Mouse (Mus musculus): Measurements from ENCODE around the gene Bex1. TPM values are rescaled to one million over a fixed set of nuclear protein-coding genes. Genes with fewer than 3 reads are reported as not detected.
"Not testable (repeated sequence)": the region's sequence is repeated elsewhere in the genome, so short reads cannot be mapped to it uniquely, and the experiment has no call there.

Gene Bex1
- total RNA-seq (2012; rRNA removed) (not detected in 2 replicates), total RNA-seq (2014; rRNA removed) (not detected in 2 replicates), polyA plus RNA-seq (2012; ENCODE audit: insufficient read length, low read depth) (not detected in 2 replicates)

DNA sequence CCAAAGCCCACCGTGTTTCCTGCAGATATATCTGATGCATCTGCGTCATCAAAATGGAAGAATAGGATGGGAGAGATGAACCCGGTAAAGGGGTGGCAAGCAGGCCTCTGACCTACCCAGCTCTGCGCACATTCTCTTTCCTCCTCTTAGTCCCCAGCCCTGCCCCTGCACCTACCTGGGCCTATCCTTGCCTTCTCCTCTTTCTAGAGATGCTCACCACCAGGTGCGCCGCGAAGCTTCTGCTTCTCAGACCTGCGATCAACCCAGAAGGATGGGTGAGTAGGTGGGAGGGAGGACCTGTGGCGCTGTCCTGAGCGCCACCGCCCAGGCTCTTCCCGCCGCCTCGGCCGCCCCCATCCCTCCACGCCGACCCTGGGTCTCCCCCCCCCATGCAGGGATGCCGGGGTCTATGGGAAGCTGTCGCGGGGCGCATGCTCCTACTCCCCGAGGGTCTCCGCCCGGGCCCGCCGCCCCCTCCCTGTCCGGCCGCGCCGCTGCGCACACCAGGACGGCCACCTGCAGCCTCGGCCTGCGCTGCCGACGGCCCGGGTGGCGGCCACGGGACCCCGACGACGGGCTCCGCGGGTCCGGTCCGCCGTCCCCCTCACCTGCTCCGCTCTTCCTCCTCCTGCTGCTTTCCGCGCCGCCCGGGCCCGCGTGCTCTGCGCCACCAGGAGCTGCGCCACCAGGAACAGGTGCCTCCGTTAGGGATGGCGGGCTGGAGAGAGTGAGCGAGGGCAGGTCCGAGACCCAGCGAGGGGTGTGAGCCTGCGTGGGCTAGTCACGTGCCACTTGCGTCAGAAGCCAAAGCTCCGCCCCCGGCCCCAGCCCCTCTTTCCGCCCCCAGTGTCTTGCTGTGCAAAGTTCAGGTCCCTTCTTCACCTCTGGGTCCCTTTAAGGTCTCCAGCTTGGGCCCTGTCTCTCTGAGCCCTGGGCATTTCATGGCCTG is at the start of gene Bex1, which contains the start of gene Tceal7:
Gene Bex1, minus strand, starts transcription at position 785 of the 949 bp plus-strand sequence.
Gene Tceal7, plus strand, starts transcription at position 51 of the 949 bp plus-strand sequence.
- H3K4me2 ChIP-seq (ENCODE audit: insufficient read depth, low read depth, poor library complexity, severe bottlenecking); H3K4me3 ChIP-seq (replicated peaks in 1 of 3; ENCODE audit: low read depth in 2 of 3, low read length in 2 of 3, poor library complexity in 1 of 3); H3K27me3 ChIP-seq (replicated peaks); dilution Hi-C loops (cut with MboI; ENCODE audit: extremely low pct_ligation_motif_present, extremely low pct_unique_long_range_greater_than_20kb, low sequenced_read_pairs); DNase-seq (ENCODE audit: extremely low read depth); H3K9ac ChIP-seq (ENCODE audit: insufficient read depth, low read depth); H3K4me1 ChIP-seq (ENCODE audit: control insufficient read depth in 1 of 2, insufficient read depth in 2 of 2); in situ Hi-C loops (cut with MboI; ENCODE audit: low pct_ligation_motif_present, low pct_unique_long_range_greater_than_20kb, low sequenced_read_pairs); H3K36me3 ChIP-seq (replicated peaks in 1 of 2; ENCODE audit: control insufficient read depth in 1 of 2, insufficient read depth in 1 of 2, low read length in 1 of 2); H3K27ac ChIP-seq (ENCODE audit: insufficient read depth, low read depth); H3K9me3 ChIP-seq (replicated peaks; ENCODE audit: low read length); H3K79me2 ChIP-seq (replicated peaks; ENCODE audit: control insufficient read depth, extremely low read depth, insufficient read depth, poor library complexity, severe bottlenecking): not testable (repeated sequence)

GRCm38 (mm10) chrX:136252023-136252729 is 36.9 kb upstream of the Bex1 start:
- dilution Hi-C loops (cut with MboI; ENCODE audit: extremely low pct_ligation_motif_present, extremely low pct_unique_long_range_greater_than_20kb, low sequenced_read_pairs), result no loop called here
- DNase-seq (ENCODE audit: extremely low read depth), result no peak
- no peak overlapping the region for H3K27ac ChIP-seq (ENCODE audit: insufficient read depth, low read depth)
- no peak overlapping the region for H3K4me3 ChIP-seq (replicated peaks in 1 of 3; ENCODE audit: low read depth in 2 of 3, low read length in 2 of 3, poor library complexity in 1 of 3)
- H3K79me2 ChIP-seq (replicated peaks; ENCODE audit: control insufficient read depth, extremely low read depth, insufficient read depth, poor library complexity, severe bottlenecking), result no peaks in the 10 kb centered on the region
- in situ Hi-C loops (cut with MboI; ENCODE audit: low pct_ligation_motif_present, low pct_unique_long_range_greater_than_20kb, low sequenced_read_pairs), result no loop called here
- H3K36me3 ChIP-seq (replicated peaks in 1 of 2; ENCODE audit: control insufficient read depth in 1 of 2, insufficient read depth in 1 of 2, low read length in 1 of 2), result peaks cover 0 to 10% of the 10 kb centered on the region in 2 experiments
- no peaks in the 10 kb centered on the region for H3K27me3 ChIP-seq (replicated peaks)
- H3K9me3 ChIP-seq (replicated peaks; ENCODE audit: low read length), result no peaks in the 10 kb centered on the region
- no peak overlapping the region for H3K4me2 ChIP-seq (ENCODE audit: insufficient read depth, low read depth, poor library complexity, severe bottlenecking)
- no peaks in the 10 kb centered on the region for H3K4me1 ChIP-seq (ENCODE audit: control insufficient read depth in 1 of 2, insufficient read depth in 2 of 2)
- TF ChIP-seq MAX (IDR thresholded peaks at IDR 0.05; ENCODE audit: low read length) (no peak), USF2 (conservative IDR thresholded peaks at IDR 0.05; ENCODE audit: low read depth, low read length) (no peak)
- no peak overlapping the region for H3K9ac ChIP-seq (ENCODE audit: insufficient read depth, low read depth)

- Histone ChIP-seq H3K9me3 (replicated peaks; ENCODE audit: low read length) (no peaks in the 10 kb centered on the region), H3K27me3 (replicated peaks) (no peaks in the 10 kb centered on the region), H3K4me1 (ENCODE audit: control insufficient read depth in 1 of 2, insufficient read depth in 2 of 2) (no peaks in the 10 kb centered on the region), H3K27ac (ENCODE audit: insufficient read depth, low read depth) (no peak overlapping the region), H3K36me3 (replicated peaks in 1 of 2; ENCODE audit: control insufficient read depth in 1 of 2, insufficient read depth in 1 of 2, low read length in 1 of 2) (peaks cover 0 to 11% of the 10 kb centered on the region in 2 experiments), H3K4me2 (ENCODE audit: insufficient read depth, low read depth, poor library complexity, severe bottlenecking) (no peak overlapping the region), H3K79me2 (replicated peaks; ENCODE audit: control insufficient read depth, extremely low read depth, insufficient read depth, poor library complexity, severe bottlenecking) (peaks cover 6% of the 10 kb centered on the region; the same call in 1 of the 2 replicates), H3K4me3 (replicated peaks in 1 of 3; ENCODE audit: low read depth in 2 of 3, low read length in 2 of 3, poor library complexity in 1 of 3) (no peak overlapping the region), H3K9ac (ENCODE audit: insufficient read depth, low read depth) (no peak overlapping the region)
- no peak for DNase-seq (ENCODE audit: extremely low read depth)
- in situ Hi-C loops (cut with MboI; ENCODE audit: low pct_ligation_motif_present, low pct_unique_long_range_greater_than_20kb, low sequenced_read_pairs), result no loop called here
- TF ChIP-seq ELF1 (IDR thresholded peaks at IDR 0.05; ENCODE audit: low read depth, low read length), result no peak
- no peak for TF ChIP-seq UBTF (IDR thresholded peaks at IDR 0.05; ENCODE audit: low read depth, low read length)
- no peak for TF ChIP-seq CTCF (conservative IDR thresholded peaks at IDR 0.05 in 1 of 2, IDR thresholded peaks at IDR 0.05 in 1 of 2; ENCODE audit: low read depth in 2 of 2, low read length in 2 of 2)
- TF ChIP-seq NRF1 (IDR thresholded peaks at IDR 0.05; ENCODE audit: low read depth, low read length), result no peak
- no peak for TF ChIP-seq ZNF384 (IDR thresholded peaks at IDR 0.05; ENCODE audit: low read depth, low read length)
- no peak for TF ChIP-seq MYC (IDR thresholded peaks at IDR 0.05; ENCODE audit: low read depth, low read length)
- TF ChIP-seq RAD21 (IDR thresholded peaks at IDR 0.05; ENCODE audit: low read depth, low read length), result no peak
- no peak for TF ChIP-seq EP300 (IDR thresholded peaks at IDR 0.05; ENCODE audit: low read length)
- dilution Hi-C loops (cut with MboI; ENCODE audit: extremely low pct_ligation_motif_present, extremely low pct_unique_long_range_greater_than_20kb, low sequenced_read_pairs), result no loop called here
Observed at GRCm38 (mm10) chrX:136249671-136250070, 34.4 kb upstream of the Bex1 start.
